Comparison of ENCODE assay signal across 25 mouse cellular contexts in genomic region chr11:101218436-101219055, GRCm38 (mm10). TPM values are rescaled to one million over a fixed set of nuclear protein-coding genes. Genes with fewer than 3 reads are reported as not detected.
DNase-seq lines count a peak whose midpoint lies in the region; ATAC-seq and TF ChIP-seq lines count a peak whose summit lies in the region.
"Had no signal": no experiment of that assay in that cellular context is flagged by ENCODE, and none has a peak within 500 bp of the region (broad histone marks: within the 10 kb centered on the region; RNA-seq: fewer than 3 reads in every experiment).

No protein-coding gene starts in this region.

- no peaks in the 10 kb centered on the region for H3K27me3 ChIP-seq in kidney, embryonic 15.5 days
- no peaks in the 10 kb centered on the region for H3K27me3 ChIP-seq in thymus, adult 2 months (ENCODE audit: control insufficient read depth, insufficient read depth, low read length)
- no peaks in the 10 kb centered on the region for H3K27me3 ChIP-seq in forebrain, embryonic 13.5 days
- H3K27me3 ChIP-seq in midbrain, embryonic 10.5 days (ENCODE audit: low read depth, poor library complexity, severe bottlenecking): no peaks in the 10 kb centered on the region
- H3K27me3 ChIP-seq: embryonic facial prominence, embryonic 12.5 days; forebrain, embryonic 15.5 days; heart, embryonic 15.5 days; limb, embryonic 15.5 days; midbrain, embryonic 13.5 days; neural tube, embryonic 15.5 days; stomach, embryonic 15.5 days had no signal

- no peak for ATAC-seq in kidney, embryonic 15.5 days (replicated peaks; ENCODE audit: low FRiP score)
- ATAC-seq in forebrain, embryonic 13.5 days: no peak
- ATAC-seq: forebrain, embryonic 15.5 days; hindbrain, embryonic 16.5 days; liver, postnatal 0 days; midbrain, embryonic 13.5 days had no signal

- peak overlapping the region; percentile 83 for H3K27ac ChIP-seq in kidney, embryonic 15.5 days
- H3K27ac ChIP-seq in thymus, adult 2 months (ENCODE audit: control insufficient read depth, insufficient read depth, low read length): peak overlapping the region; percentile 6; the same call in 1 of the 2 replicates
- no peak overlapping the region for H3K27ac ChIP-seq in forebrain, embryonic 13.5 days
- H3K27ac ChIP-seq in midbrain, embryonic 10.5 days (replicated peaks): no peak overlapping the region
- H3K27ac ChIP-seq: embryonic facial prominence, embryonic 12.5 days; forebrain, embryonic 15.5 days; heart, adult 2 months; heart, embryonic 15.5 days; limb, embryonic 15.5 days; midbrain, embryonic 13.5 days; neural tube, embryonic 15.5 days; stomach, embryonic 15.5 days had no signal

- WGBS in kidney, embryonic 15.5 days: 45% methylated on average over 10 of the region's 10 CpGs
- WGBS in thymus, adult 2 months: 35% methylated on average over 10 of the region's 10 CpGs
- 82% methylated on average over 10 of the region's 10 CpGs for WGBS in forebrain, embryonic 13.5 days
- WGBS in midbrain, embryonic 10.5 days: 88% methylated on average over 10 of the region's 10 CpGs

- TF ChIP-seq POLR2A in thymus, adult 2 months (IDR thresholded peaks at IDR 0.05; ENCODE audit: control insufficient read depth, extremely low read depth, insufficient read depth, low read length, poor library complexity): no peak

- H3K4me1 ChIP-seq in kidney, embryonic 15.5 days: peaks cover 31% of the 10 kb centered on the region
- peaks cover 8% of the 10 kb centered on the region for H3K4me1 ChIP-seq in thymus, adult 2 months (replicated peaks; ENCODE audit: control insufficient read depth, insufficient read depth, low read length)
- H3K4me1 ChIP-seq in forebrain, embryonic 13.5 days: no peaks in the 10 kb centered on the region
- H3K4me1 ChIP-seq in midbrain, embryonic 10.5 days: no peaks in the 10 kb centered on the region
- H3K4me1 ChIP-seq: embryonic facial prominence, embryonic 12.5 days; forebrain, embryonic 15.5 days; limb, embryonic 15.5 days; midbrain, embryonic 13.5 days; neural tube, embryonic 15.5 days; stomach, embryonic 15.5 days had no signal

- DNase-seq in kidney, adult 18-20 months: peak; percentile 47
- no peak for DNase-seq in kidney, postnatal 10 days
- DNase-seq in thymus, adult 2 months: peak; percentile 53
- no peak for DNase-seq in retina, postnatal 1 day
- no peak for DNase-seq in cerebellum, adult 9-11 months
- no peak for DNase-seq in midbrain, embryonic 10.5 days (ENCODE audit: low spot score)
- DNase-seq: adrenal gland, adult 2 months; cerebellum, adult 9-10 months; gastrocnemius, postnatal 25 days; heart, adult 2 months; liver, postnatal 0 days; lung, postnatal 10 days; right cerebral cortex, postnatal 25 days had no signal

- TF ChIP-seq CTCF in thymus, adult 2 months (IDR thresholded peaks at IDR 0.05; ENCODE audit: borderline replicate concordance, control insufficient read depth, extremely low read depth, insufficient read depth, low read length, poor library complexity): no peak

- H3K4me3 ChIP-seq in kidney, embryonic 15.5 days (replicated peaks): no peak overlapping the region
- no peak overlapping the region for H3K4me3 ChIP-seq in thymus, adult 2 months (ENCODE audit: control insufficient read depth, insufficient read depth, low read length)
- no peak overlapping the region for H3K4me3 ChIP-seq in forebrain, embryonic 13.5 days
- H3K4me3 ChIP-seq in midbrain, embryonic 10.5 days: no peak overlapping the region
- H3K4me3 ChIP-seq: embryonic facial prominence, embryonic 12.5 days; erythroblast, embryonic 14.5 days; forebrain, embryonic 15.5 days; heart, adult 2 months; heart, embryonic 15.5 days; limb, embryonic 15.5 days; midbrain, embryonic 13.5 days; myocyte; neural tube, embryonic 15.5 days; stomach, embryonic 15.5 days had no signal

- no peaks in the 10 kb centered on the region for H3K9me3 ChIP-seq in kidney, embryonic 15.5 days (replicated peaks)
- H3K9me3 ChIP-seq in forebrain, embryonic 13.5 days (replicated peaks): no peaks in the 10 kb centered on the region
- no peaks in the 10 kb centered on the region for H3K9me3 ChIP-seq in midbrain, embryonic 10.5 days (replicated peaks)
- H3K9me3 ChIP-seq: embryonic facial prominence, embryonic 12.5 days; forebrain, embryonic 15.5 days; heart, embryonic 15.5 days; limb, embryonic 15.5 days; midbrain, embryonic 13.5 days; neural tube, embryonic 15.5 days; stomach, embryonic 15.5 days had no signal

- 0 out of 2 replicates have a peak overlapping the region, but pooled peaks have one; percentile 29 for H3K9ac ChIP-seq in kidney, embryonic 15.5 days
- no peak overlapping the region for H3K9ac ChIP-seq in forebrain, embryonic 13.5 days
- H3K9ac ChIP-seq: embryonic facial prominence, embryonic 12.5 days; forebrain, embryonic 15.5 days; heart, embryonic 15.5 days; limb, embryonic 15.5 days; liver, postnatal 0 days; midbrain, embryonic 13.5 days; neural tube, embryonic 15.5 days; stomach, embryonic 15.5 days had no signal

- H3K4me2 ChIP-seq in kidney, embryonic 15.5 days: peak overlapping the region; percentile 27; the same call in 1 of the 2 replicates
- H3K4me2 ChIP-seq in forebrain, embryonic 13.5 days: no peak overlapping the region
- H3K4me2 ChIP-seq: embryonic facial prominence, embryonic 12.5 days; forebrain, embryonic 15.5 days; heart, embryonic 15.5 days; limb, embryonic 15.5 days; midbrain, embryonic 13.5 days; neural tube, embryonic 15.5 days; stomach, embryonic 15.5 days had no signal

- peaks cover 47% of the 10 kb centered on the region for H3K36me3 ChIP-seq in kidney, embryonic 15.5 days
- H3K36me3 ChIP-seq in thymus, adult 2 months (ENCODE audit: control insufficient read depth, insufficient read depth, low read length): peaks cover 20% of the 10 kb centered on the region
- H3K36me3 ChIP-seq in forebrain, embryonic 13.5 days (ENCODE audit: poor library complexity, severe bottlenecking): peaks cover 16% of the 10 kb centered on the region; the same call in 1 of the 2 replicates
- peaks cover 17% of the 10 kb centered on the region for H3K36me3 ChIP-seq in midbrain, embryonic 10.5 days

RNA-seq across cellular contexts. Expression of gene Ezh1, which starts 7.7 kb away (rescaled TPM):
- polyA plus RNA-seq in kidney, embryonic 15.5 days (2015; fragmentation: Nextera tagmentation; extraction: Ambion mirVana): 22.9 and 27.0 TPM in 2 replicates
- 38.8 and 43.3 TPM in 2 replicates for polyA plus RNA-seq in thymus, adult 2 months (2012; rRNA removed)
- polyA plus RNA-seq in forebrain, embryonic 13.5 days (2015; fragmentation: Nextera tagmentation; extraction: Ambion mirVana): 12.1 and 13.8 TPM in 2 replicates
- polyA plus RNA-seq in midbrain, embryonic 10.5 days (2016; fragmentation: Nextera tagmentation; extraction: Ambion mirVana): 11.1 and 11.2 TPM in 2 replicates

RNA-seq across cellular contexts. Expression of gene Ramp2, which starts 27.3 kb away (rescaled TPM):
- polyA plus RNA-seq in kidney, embryonic 15.5 days (2015; fragmentation: Nextera tagmentation; extraction: Ambion mirVana): 220 and 232 TPM in 2 replicates
- 13.5 and 20.5 TPM in 2 replicates for polyA plus RNA-seq in thymus, adult 2 months (2012; rRNA removed)
- 43.9 and 55.3 TPM in 2 replicates for polyA plus RNA-seq in forebrain, embryonic 13.5 days (2015; fragmentation: Nextera tagmentation; extraction: Ambion mirVana)
- polyA plus RNA-seq in midbrain, embryonic 10.5 days (2016; fragmentation: Nextera tagmentation; extraction: Ambion mirVana): 64.7 and 71.5 TPM in 2 replicates

RNA-seq across cellular contexts. Expression of gene Vps25, which starts 35.0 kb away (rescaled TPM):
- 135 and 147 TPM in 2 replicates for polyA plus RNA-seq in kidney, embryonic 15.5 days (2015; fragmentation: Nextera tagmentation; extraction: Ambion mirVana)
- polyA plus RNA-seq in thymus, adult 2 months (2012; rRNA removed): 88.3 and 92.6 TPM in 2 replicates
- 92.6 and 109 TPM in 2 replicates for polyA plus RNA-seq in forebrain, embryonic 13.5 days (2015; fragmentation: Nextera tagmentation; extraction: Ambion mirVana)
- 137 and 143 TPM in 2 replicates for polyA plus RNA-seq in midbrain, embryonic 10.5 days (2016; fragmentation: Nextera tagmentation; extraction: Ambion mirVana)

RNA-seq across cellular contexts. Expression of gene Wnk4, which starts 41.8 kb away (rescaled TPM):
- polyA plus RNA-seq in kidney, embryonic 15.5 days (2015; fragmentation: Nextera tagmentation; extraction: Ambion mirVana): 25.5 and 27.2 TPM in 2 replicates
- 1.2 TPM in 2 replicates for polyA plus RNA-seq in thymus, adult 2 months (2012; rRNA removed)
- polyA plus RNA-seq in forebrain, embryonic 13.5 days (2015; fragmentation: Nextera tagmentation; extraction: Ambion mirVana): 4.4 and 4.5 TPM in 2 replicates
- 5.4 and 8.0 TPM in 2 replicates for polyA plus RNA-seq in midbrain, embryonic 10.5 days (2016; fragmentation: Nextera tagmentation; extraction: Ambion mirVana)

RNA-seq across cellular contexts. Expression of gene Ccr10, which starts 43.3 kb away (rescaled TPM):
- 0.78 and 0.82 TPM in 2 replicates for polyA plus RNA-seq in kidney, embryonic 15.5 days (2015; fragmentation: Nextera tagmentation; extraction: Ambion mirVana)
- polyA plus RNA-seq in thymus, adult 2 months (2012; rRNA removed): 2.9 and 3.9 TPM in 2 replicates
- 0.10 TPM in 1 of 2 replicates, not detected in the other for polyA plus RNA-seq in forebrain, embryonic 13.5 days (2015; fragmentation: Nextera tagmentation; extraction: Ambion mirVana)
- polyA plus RNA-seq in midbrain, embryonic 10.5 days (2016; fragmentation: Nextera tagmentation; extraction: Ambion mirVana): 0.17 and 0.20 TPM in 2 replicates

Comparison
In these comparisons a context has a peak if more than half of its experiments do, and no peak if none do; other contexts are left out.
1. DNase-seq: peak in kidney, adult 18-20 months (single experiment) and thymus, adult 2 months (single experiment); none in kidney, postnatal 10 days (single experiment), retina, postnatal 1 day (single experiment), cerebellum, adult 9-11 months (single experiment) and midbrain, embryonic 10.5 days (single experiment).
2. H3K27ac ChIP-seq: peak in kidney, embryonic 15.5 days (single experiment) and thymus, adult 2 months (single experiment); none in forebrain, embryonic 13.5 days (single experiment) and midbrain, embryonic 10.5 days (single experiment).